15 mouse cellular contexts compared by ENCODE assay signal in genomic region chr13:34676507-34676906, GRCm38 (mm10). TPM values are rescaled to one million over a fixed set of nuclear protein-coding genes. Genes with fewer than 3 reads are reported as not detected.
A peak's percentile ranks its signal among the peaks of the same experiment; 100 is the strongest.
DNase-seq lines count a peak whose midpoint lies in the region; ATAC-seq and TF ChIP-seq lines count a peak whose summit lies in the region.
"Had no signal": no experiment of that assay in that cellular context is flagged by ENCODE, and none has a peak within 500 bp of the region (broad histone marks: within the 10 kb centered on the region; RNA-seq: fewer than 3 reads in every experiment).

No protein-coding gene starts in this region.

- ATAC-seq in hindbrain, embryonic 12.5 days (ENCODE audit: low FRiP score), result peak; percentile 42; the same call in 1 of the 2 replicates
- ATAC-seq in hindbrain, postnatal 0 days, result no peak
- ATAC-seq in embryonic facial prominence, embryonic 14.5 days (ENCODE audit: low read depth), result peak; percentile 65; the same call in 1 of the 2 replicates
- peak; percentile 38; the same call in 1 of the 2 replicates for ATAC-seq in hindbrain, embryonic 15.5 days (ENCODE audit: low FRiP score, low read depth)
- ATAC-seq: liver, embryonic 12.5 days had no signal

- H3K9ac ChIP-seq in hindbrain, embryonic 12.5 days, result no peak overlapping the region
- H3K9ac ChIP-seq in hindbrain, postnatal 0 days (replicated peaks; ENCODE audit: low read length), result no peak overlapping the region
- H3K9ac ChIP-seq in embryonic facial prominence, embryonic 14.5 days (ENCODE audit: low read depth, low read length), result no peak overlapping the region
- H3K9ac ChIP-seq in hindbrain, embryonic 15.5 days, result no peak overlapping the region
- H3K9ac ChIP-seq: liver, embryonic 12.5 days had no signal

- H3K4me1 ChIP-seq in hindbrain, embryonic 12.5 days, result peaks cover 11% of the 10 kb centered on the region
- peaks cover 12% of the 10 kb centered on the region for H3K4me1 ChIP-seq in hindbrain, postnatal 0 days (ENCODE audit: insufficient read depth, low read length)
- H3K4me1 ChIP-seq in embryonic facial prominence, embryonic 14.5 days (ENCODE audit: control insufficient read depth, insufficient read depth, low read length), result peaks cover 19% of the 10 kb centered on the region
- peaks cover 7% of the 10 kb centered on the region for H3K4me1 ChIP-seq in hindbrain, embryonic 15.5 days (replicated peaks)
- H3K4me1 ChIP-seq: liver, embryonic 12.5 days had no signal

- H3K27me3 ChIP-seq in hindbrain, embryonic 12.5 days, result no peaks in the 10 kb centered on the region
- no peaks in the 10 kb centered on the region for H3K27me3 ChIP-seq in hindbrain, postnatal 0 days (ENCODE audit: insufficient read depth, low read length)
- no peaks in the 10 kb centered on the region for H3K27me3 ChIP-seq in embryonic facial prominence, embryonic 14.5 days (replicated peaks; ENCODE audit: control insufficient read depth, insufficient read depth, low read length)
- no peaks in the 10 kb centered on the region for H3K27me3 ChIP-seq in hindbrain, embryonic 15.5 days
- no peaks in the 10 kb centered on the region for H3K27me3 ChIP-seq in myocyte (ENCODE audit: control insufficient read depth, insufficient read depth, insufficient read length)
- H3K27me3 ChIP-seq: liver, embryonic 12.5 days had no signal

- no peak for TF ChIP-seq POLR2A in myocyte (IDR thresholded peaks at IDR 0.05; ENCODE audit: insufficient read length, low read depth)

- H3K4me3 ChIP-seq in hindbrain, embryonic 12.5 days, result no peak overlapping the region
- H3K4me3 ChIP-seq in hindbrain, postnatal 0 days (ENCODE audit: low read length), result no peak overlapping the region
- no peak overlapping the region for H3K4me3 ChIP-seq in embryonic facial prominence, embryonic 14.5 days (ENCODE audit: low read depth, low read length)
- no peak overlapping the region for H3K4me3 ChIP-seq in hindbrain, embryonic 15.5 days
- H3K4me3 ChIP-seq in myocyte, result no peak overlapping the region
- H3K4me3 ChIP-seq: liver, embryonic 12.5 days had no signal

- H3K9me3 ChIP-seq in hindbrain, embryonic 12.5 days (replicated peaks), result no peaks in the 10 kb centered on the region
- H3K9me3 ChIP-seq in hindbrain, postnatal 0 days (ENCODE audit: low read length), result no peaks in the 10 kb centered on the region
- no peaks in the 10 kb centered on the region for H3K9me3 ChIP-seq in embryonic facial prominence, embryonic 14.5 days (ENCODE audit: control insufficient read depth, low read length)
- no peaks in the 10 kb centered on the region for H3K9me3 ChIP-seq in hindbrain, embryonic 15.5 days
- H3K9me3 ChIP-seq: liver, embryonic 12.5 days had no signal

- WGBS in hindbrain, embryonic 12.5 days, result 42% methylated on average over 5 of the region's 5 CpGs
- WGBS in hindbrain, postnatal 0 days, result 33% methylated on average over 5 of the region's 5 CpGs
- WGBS in embryonic facial prominence, embryonic 14.5 days, result 39% methylated on average over 5 of the region's 5 CpGs
- 34% methylated on average over 5 of the region's 5 CpGs for WGBS in hindbrain, embryonic 15.5 days

- H3K27ac ChIP-seq in hindbrain, embryonic 12.5 days, result no peak overlapping the region
- H3K27ac ChIP-seq in hindbrain, postnatal 0 days, result no peak overlapping the region
- peak overlapping the region; percentile 72 for H3K27ac ChIP-seq in embryonic facial prominence, embryonic 14.5 days (replicated peaks; ENCODE audit: low read depth, low read length)
- H3K27ac ChIP-seq in hindbrain, embryonic 15.5 days (replicated peaks), result peak overlapping the region; percentile 52; the same call in 1 of the 2 replicates
- H3K27ac ChIP-seq: liver, embryonic 12.5 days had no signal

- H3K79me2 ChIP-seq in myocyte (ENCODE audit: control insufficient read depth, insufficient read depth), result no peaks in the 10 kb centered on the region

- no peak overlapping the region for H3K4me2 ChIP-seq in hindbrain, embryonic 12.5 days (replicated peaks)
- no peak overlapping the region for H3K4me2 ChIP-seq in hindbrain, postnatal 0 days (ENCODE audit: low read depth, low read length)
- peak overlapping the region; percentile 10; the same call in 1 of the 2 replicates for H3K4me2 ChIP-seq in embryonic facial prominence, embryonic 14.5 days (ENCODE audit: low read depth, low read length)
- H3K4me2 ChIP-seq in hindbrain, embryonic 15.5 days, result 0 out of 2 replicates have a peak overlapping the region, but pooled peaks have one; percentile 24
- peak overlapping the region; percentile 35 for H3K4me2 ChIP-seq in myocyte (ENCODE audit: low read depth)
- H3K4me2 ChIP-seq: liver, embryonic 12.5 days had no signal

- no peak overlapping the region for H3ac ChIP-seq in myocyte (ENCODE audit: control insufficient read depth, insufficient read length)

- H3K36me3 ChIP-seq in hindbrain, embryonic 12.5 days, result no peaks in the 10 kb centered on the region
- H3K36me3 ChIP-seq in hindbrain, postnatal 0 days (ENCODE audit: insufficient read depth, low read length), result no peaks in the 10 kb centered on the region
- no peaks in the 10 kb centered on the region for H3K36me3 ChIP-seq in embryonic facial prominence, embryonic 14.5 days (ENCODE audit: control insufficient read depth, insufficient read depth, low read length)
- H3K36me3 ChIP-seq in hindbrain, embryonic 15.5 days, result no peaks in the 10 kb centered on the region
- H3K36me3 ChIP-seq in myocyte (ENCODE audit: control insufficient read depth, insufficient read depth), result no peaks in the 10 kb centered on the region
- H3K36me3 ChIP-seq: liver, embryonic 12.5 days had no signal

- TF ChIP-seq CTCF in hindbrain, postnatal 0 days (IDR thresholded peaks at IDR 0.05; ENCODE audit: low read depth), result no peak

- DNase-seq in hindbrain, postnatal 0 days (ENCODE audit: low spot score), result no peak
- DNase-seq in embryonic facial prominence, embryonic 14.5 days (ENCODE audit: low spot score), result peak; percentile 33
- no peak for DNase-seq in right cerebral cortex, postnatal 4 days
- DNase-seq in cerebellum, adult 11 months, result no peak
- DNase-seq: cerebellum, adult 2 months; thymus, adult 18-20 months had no signal

TF ChIP-seq in myocyte, 11 proteins besides CTCF, POLR2A, EP300 and RAD21:
- TF ChIP-seq REST (IDR thresholded peaks at IDR 0.05; ENCODE audit: insufficient read depth, insufficient read length), result no peak
- TF ChIP-seq SRF (IDR thresholded peaks at IDR 0.05; ENCODE audit: control insufficient read depth, insufficient read length, low read depth), result no peak

RNA-seq across cellular contexts. Expression of gene Pxdc1, which starts 23.2 kb away (rescaled TPM):
- 7.9 and 10.6 TPM in 2 replicates for polyA plus RNA-seq in hindbrain, embryonic 12.5 days (2016; fragmentation: Nextera tagmentation; extraction: Ambion mirVana)
- total RNA-seq in hindbrain, postnatal 0 days (2014; rRNA removed), result 15.6 and 25.2 TPM in 2 replicates
- polyA plus RNA-seq in hindbrain, postnatal 0 days (2015; fragmentation: Nextera tagmentation; extraction: Ambion mirVana), result 11.3 and 14.5 TPM in 2 replicates
- 31.0 and 33.5 TPM in 2 replicates for polyA plus RNA-seq in embryonic facial prominence, embryonic 14.5 days (2014; fragmentation: Nextera tagmentation; extraction: Ambion mirVana)
- 10.1 and 12.4 TPM in 2 replicates for polyA plus RNA-seq in hindbrain, embryonic 15.5 days (2015; fragmentation: Nextera tagmentation; extraction: Ambion mirVana)
- 13.8 TPM for polyA plus RNA-seq in myocyte (2012; fragmentation: generic; extraction: Trizol)
- total RNA-seq: granulocyte monocyte progenitor cell, adult 5-6 weeks; hematopoietic stem cell, adult 5-6 weeks had no signal

RNA-seq across cellular contexts. Expression of gene Fam50b, which starts 58.1 kb away (rescaled TPM):
- 0.17 TPM in 1 of 2 replicates, not detected in the other for polyA plus RNA-seq in hindbrain, embryonic 12.5 days (2016; fragmentation: Nextera tagmentation; extraction: Ambion mirVana)
- total RNA-seq in hindbrain, postnatal 0 days (2014; rRNA removed), result not detected in 2 replicates
- polyA plus RNA-seq in hindbrain, postnatal 0 days (2015; fragmentation: Nextera tagmentation; extraction: Ambion mirVana), result 0.19 TPM in 1 of 2 replicates, not detected in the other
- polyA plus RNA-seq in embryonic facial prominence, embryonic 14.5 days (2014; fragmentation: Nextera tagmentation; extraction: Ambion mirVana), result 0.28 TPM in 1 of 2 replicates, not detected in the other
- polyA plus RNA-seq in hindbrain, embryonic 15.5 days (2015; fragmentation: Nextera tagmentation; extraction: Ambion mirVana), result not detected in 2 replicates
- polyA plus RNA-seq in myocyte (2012; fragmentation: generic; extraction: Trizol), result not detected
- total RNA-seq: granulocyte monocyte progenitor cell, adult 5-6 weeks; hematopoietic stem cell, adult 5-6 weeks; left cerebral cortex, postnatal 10 days had no signal
- polyA plus RNA-seq: cerebellum, adult 2 months; kidney, embryonic 14.5 days; liver, embryonic 12.5 days; lung, embryonic 16.5 days had no signal

Comparison
In these comparisons a context has a peak if more than half of its experiments do, and no peak if none do; other contexts are left out.
1. H3K27ac ChIP-seq: peak in embryonic facial prominence, embryonic 14.5 days (single experiment) and hindbrain, embryonic 15.5 days (single experiment); none in hindbrain, embryonic 12.5 days (single experiment) and hindbrain, postnatal 0 days (single experiment).
2. H3K4me2 ChIP-seq: peak in embryonic facial prominence, embryonic 14.5 days (single experiment), hindbrain, embryonic 15.5 days (single experiment) and myocyte (single experiment); none in hindbrain, embryonic 12.5 days (single experiment) and hindbrain, postnatal 0 days (single experiment).